Mouse (Mus musculus) G1E (cell line): ENCODE measurements around the gene Rtn2. TPM values are rescaled to one million over a fixed set of nuclear protein-coding genes. Genes with fewer than 3 reads are reported as not detected.
A peak's percentile ranks its signal among the peaks of the same experiment; 100 is the strongest.

ENCODE experiments used
- ATAC-seq: 2 replicates; pipeline ENCODE4 v1.8.0; 2016; ENCODE audit warnings: mild to moderate bottlenecking; ENCODE audit not compliant: insufficient number of reproducible peaks, poor library complexity, low FRiP score, severe bottlenecking; ENCODE audit errors: extremely low read depth
- DNase-seq: peaks from one replicate; pipeline ENCODE4 v3.0.0; 2012; ENCODE audit warnings: low spot score
- H3K27me3 ChIP-seq: 2 replicates; pipeline ENCODE4 v1.6.1; 2012; ENCODE audit warnings: mild to moderate bottlenecking, low read length, inconsistent platforms; ENCODE audit not compliant: insufficient read depth
- H3K36me3 ChIP-seq: replicated peaks from 2 replicates; pipeline ENCODE3; 2012; ENCODE audit warnings: mild to moderate bottlenecking, inconsistent platforms
- H3K4me1 ChIP-seq: 2 replicates; pipeline ENCODE4 v1.6.1; 2012; ENCODE audit warnings: low read depth, low read length, inconsistent platforms, mixed read lengths; ENCODE audit not compliant: insufficient read depth
- H3K4me3 ChIP-seq: 2 replicates; pipeline ENCODE4 v1.5.1; 2012; ENCODE audit warnings: low read depth, mild to moderate bottlenecking, inconsistent platforms, low read length, moderate library complexity, mixed read lengths
- H3K9me3 ChIP-seq: replicated peaks from 2 replicates; pipeline ENCODE4 v1.6.1; 2012; ENCODE audit warnings: inconsistent platforms
- CTCF ChIP-seq: IDR thresholded peaks from 2 replicates; pipeline ENCODE4 v1.5.1; 2012; ENCODE audit warnings: low read depth, low read length, inconsistent platforms, mixed read lengths
- GATA1 ChIP-seq: IDR thresholded peaks from 2 replicates; pipeline ENCODE4 v1.6.1; 2012; ENCODE audit warnings: borderline replicate concordance, low read length, inconsistent platforms, mixed read lengths
- GATA2 ChIP-seq: IDR thresholded peaks from 2 replicates; pipeline ENCODE4 v1.6.1; 2012; ENCODE audit warnings: low read depth, low read length, inconsistent platforms, borderline replicate concordance
- POLR2AphosphoS5 ChIP-seq: IDR thresholded peaks from 2 replicates; pipeline ENCODE4 v1.6.1; 2012; ENCODE audit warnings: low read depth, low read length, inconsistent platforms; ENCODE audit not compliant: insufficient replicate concordance
- TAL1 ChIP-seq: conservative IDR thresholded peaks from 2 replicates; pipeline ENCODE4 v1.6.1; 2012; ENCODE audit warnings: low read depth, low read length, inconsistent platforms, mixed read lengths
- polyA plus RNA-seq: library from polyadenylated mRNA; stranded (reverse); fragments of >175 nt; gene quantifications from 2 replicates; pipeline ENCODE4 v1.2.3, GENCODE M21; 2012
- total RNA-seq, 2 experiments: library from RNA; stranded (forward) in 1 of 2; stranded (reverse) in 1 of 2; fragments of 200-1000 nt in 1 of 2; fragments of >200 nt in 1 of 2; fragmentation: Nextera tagmentation in 1 of 2; gene quantifications; 2 replicates each; pipeline ENCODE4 v1.2.3; 2014 to 2017

Gene Rtn2
- total and polyA plus RNA-seq, 3 experiments = 0.11 to 0.98 (median 0.94) TPM

- DNase-seq (no peak), ATAC-seq (no peak)
- TF ChIP-seq POLR2AphosphoS5 (no peak), GATA1 (no peak), GATA2 (no peak), CTCF (no peak), TAL1 (no peak)
- Histone ChIP-seq H3K4me3 (no peak overlapping the region), H3K36me3 (peaks cover 63% of the 10 kb centered on the region), H3K9me3 (no peaks in the 10 kb centered on the region), H3K27me3 (no peaks in the 10 kb centered on the region), H3K4me1 (peaks cover 48% of the 10 kb centered on the region)
These were observed 42.4 kb upstream of the Rtn2 start for GRCm38 (mm10) chr7:19239986-19240385.

GRCm38 (mm10) chr7:19240905-19241463 lies 41.4 kb upstream of the Rtn2 start:
- H3K36me3 ChIP-seq = peaks cover 66% of the 10 kb centered on the region
- no peak for DNase-seq
- no peaks in the 10 kb centered on the region for H3K9me3 ChIP-seq
- H3K4me3 ChIP-seq = no peak overlapping the region
- H3K4me1 ChIP-seq = peaks cover 50% of the 10 kb centered on the region
- TF ChIP-seq GATA2 (no peak), CTCF (no peak), GATA1 (no peak), TAL1 (no peak), POLR2AphosphoS5 (no peak)
- ATAC-seq = no peak
- no peaks in the 10 kb centered on the region for H3K27me3 ChIP-seq

GRCm38 (mm10) chr7:19242005-19242404 lies 40.4 kb upstream of the Rtn2 start:
- Histone ChIP-seq H3K4me1 (peaks cover 51% of the 10 kb centered on the region), H3K27me3 (no peaks in the 10 kb centered on the region), H3K9me3 (no peaks in the 10 kb centered on the region), H3K4me3 (no peak overlapping the region), H3K36me3 (peaks cover 67% of the 10 kb centered on the region)
- no peak for TF ChIP-seq TAL1
- TF ChIP-seq CTCF = no peak
- TF ChIP-seq GATA1 = no peak
- no peak for TF ChIP-seq GATA2
- TF ChIP-seq POLR2AphosphoS5 = no peak
- DNase-seq (no peak), ATAC-seq (no peak)

GRCm38 (mm10) chr7:19243858-19244257 lies 38.6 kb upstream of the Rtn2 start:
- H3K27me3 ChIP-seq = no peaks in the 10 kb centered on the region
- no peak for ATAC-seq
- H3K9me3 ChIP-seq = no peaks in the 10 kb centered on the region
- TF ChIP-seq POLR2AphosphoS5 = no peak
- TF ChIP-seq CTCF = no peak
- no peak for TF ChIP-seq GATA2
- TF ChIP-seq GATA1 = no peak
- no peak for TF ChIP-seq TAL1
- peaks cover 68% of the 10 kb centered on the region for H3K36me3 ChIP-seq
- H3K4me3 ChIP-seq = no peak overlapping the region
- peaks cover 51% of the 10 kb centered on the region for H3K4me1 ChIP-seq
- no peak for DNase-seq

GRCm38 (mm10) chr7:19245083-19245482 lies 37.3 kb upstream of the Rtn2 start:
- TF ChIP-seq TAL1 (no peak), GATA1 (no peak), CTCF (no peak), GATA2 (no peak), POLR2AphosphoS5 (no peak)
- peaks cover 71% of the 10 kb centered on the region for H3K36me3 ChIP-seq
- H3K9me3 ChIP-seq = no peaks in the 10 kb centered on the region
- H3K4me3 ChIP-seq = no peak overlapping the region
- no peaks in the 10 kb centered on the region for H3K27me3 ChIP-seq
- H3K4me1 ChIP-seq = peaks cover 40% of the 10 kb centered on the region
- no peak for ATAC-seq
- DNase-seq = no peak

GRCm38 (mm10) chr7:19246855-19247254 lies 35.6 kb upstream of the Rtn2 start:
- TF ChIP-seq GATA1 = no peak
- TF ChIP-seq POLR2AphosphoS5 = no peak
- no peak for TF ChIP-seq CTCF
- TF ChIP-seq GATA2 = no peak
- no peak for TF ChIP-seq TAL1
- H3K4me1 ChIP-seq = peaks cover 31% of the 10 kb centered on the region
- H3K36me3 ChIP-seq = peaks cover 57% of the 10 kb centered on the region
- ATAC-seq (peak; percentile 28; the same call in 1 of the 2 replicates), DNase-seq (no peak)
- no peaks in the 10 kb centered on the region for H3K27me3 ChIP-seq
- no peak overlapping the region for H3K4me3 ChIP-seq
- H3K9me3 ChIP-seq = no peaks in the 10 kb centered on the region
